Mouse (Mus musculus) embryonic facial prominence, embryonic 12.5 days (tissue): ENCODE results near the gene Foxp1. TPM values are rescaled to one million over a fixed set of nuclear protein-coding genes. Genes with fewer than 3 reads are reported as not detected.

Experiments
- ATAC-seq: fragments of 200-750 bp; cut with Nextera tagmentation; 2 replicates; pipeline ENCODE4 v1.8.0; 2017; ENCODE audit not compliant: insufficient number of reproducible peaks, insufficient read depth, low FRiP score, low TSS enrichment
- H3K27ac ChIP-seq: fragments of 300-500 bp; sonication (generic); 2 replicates; pipeline ENCODE4 v1.5.1; 2016; ENCODE audit warnings: mild to moderate bottlenecking
- H3K27me3 ChIP-seq: fragments of 300-500 bp; sonication (generic); 2 replicates; pipeline ENCODE4 v1.6.1; 2016; ENCODE audit warnings: mild to moderate bottlenecking, moderate library complexity
- H3K36me3 ChIP-seq: fragments of 300-500 bp; sonication (generic); 2 replicates; pipeline ENCODE4 v1.6.1; 2016; ENCODE audit warnings: mild to moderate bottlenecking
- H3K4me1 ChIP-seq: fragments of 300-500 bp; sonication (generic); 2 replicates; pipeline ENCODE4 v1.6.1; 2016
- H3K4me2 ChIP-seq: fragments of 300-500 bp; sonication (generic); replicated peaks from 2 replicates; pipeline ENCODE4 v1.6.1; 2016; ENCODE audit warnings: mild to moderate bottlenecking, moderate library complexity
- H3K4me3 ChIP-seq: fragments of 300-500 bp; sonication (generic); 2 replicates; pipeline ENCODE4 v1.5.1; 2016; ENCODE audit warnings: mild to moderate bottlenecking
- H3K9ac ChIP-seq: fragments of 300-500 bp; sonication (generic); 2 replicates; pipeline ENCODE4 v1.6.1; 2016; ENCODE audit warnings: mild to moderate bottlenecking, moderate library complexity
- H3K9me3 ChIP-seq: fragments of 300-500 bp; sonication (generic); 2 replicates; pipeline ENCODE4 v1.6.1; 2016; ENCODE audit warnings: mild to moderate bottlenecking, moderate library complexity
- WGBS: fragments of 180-500 bp; shearing (Covaris S2); methylation state at CpG from one replicate; pipeline ENCODE4 v1.1.7; 2016; 5-methylcytosine and 5-hydroxymethylcytosine counted together
- polyA plus RNA-seq: library from polyadenylated mRNA; unstranded; fragments of >200 nt; fragmentation: Nextera tagmentation; extraction: Ambion mirVana; gene quantifications from 2 replicates; pipeline ENCODE4 v1.2.1, GENCODE M21; 2016

The Foxp1 gene
- polyA plus RNA-seq, 1 experiment from 2014 or later: 132 TPM

- no peak overlapping the region for H3K27ac ChIP-seq
- no peak overlapping the region for H3K4me3 ChIP-seq
- peaks cover 8% of the 10 kb centered on the region; the same call in 1 of the 2 replicates for H3K4me1 ChIP-seq
- ATAC-seq: no peak
- no peaks in the 10 kb centered on the region for H3K36me3 ChIP-seq
- H3K27me3 ChIP-seq: no peaks in the 10 kb centered on the region
- WGBS: 66% methylated on average over 10 of the region's 10 CpGs
- H3K9me3 ChIP-seq: no peaks in the 10 kb centered on the region
- no peak overlapping the region for H3K9ac ChIP-seq
- H3K4me2 ChIP-seq: no peak overlapping the region
Observed at GRCm38 (mm10) chr6:99347836-99348235, 174.7 kb downstream of the Foxp1 start.

DNA sequence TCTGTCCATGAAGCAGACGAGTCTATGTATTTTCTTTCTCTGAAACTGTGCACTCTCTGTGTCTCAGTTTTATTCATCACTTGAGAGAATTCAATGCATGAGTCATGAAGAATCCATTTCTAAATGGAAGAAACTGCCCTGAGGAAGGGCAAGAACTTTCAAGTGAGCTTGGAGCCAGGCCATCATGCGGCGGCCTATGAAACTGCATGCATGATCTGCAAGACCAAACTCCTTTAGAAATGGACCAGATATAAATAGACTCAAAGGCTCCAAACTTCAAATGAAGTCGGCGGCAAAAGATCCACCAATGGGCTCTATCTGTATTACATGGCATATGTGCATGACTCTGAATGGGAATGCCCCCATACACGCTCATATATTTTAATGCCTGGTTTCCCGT is 177.6 kb downstream of the Foxp1 start:
- no peaks in the 10 kb centered on the region for H3K36me3 ChIP-seq
- no peak overlapping the region for H3K9ac ChIP-seq
- no peaks in the 10 kb centered on the region for H3K9me3 ChIP-seq
- 92% methylated on average over 7 of the region's 7 CpGs for WGBS
- no peak overlapping the region for H3K4me3 ChIP-seq
- H3K4me2 ChIP-seq: no peak overlapping the region
- no peaks in the 10 kb centered on the region for H3K27me3 ChIP-seq
- no peak for ATAC-seq
- H3K27ac ChIP-seq: no peak overlapping the region
- H3K4me1 ChIP-seq: 0 out of 2 replicates have a peak, but pooled peaks cover 2% of the 10 kb centered on the region

GRCm38 (mm10) chr6:99344357-99344756 is 178.2 kb downstream of the Foxp1 start:
- ATAC-seq: no peak
- 96% methylated on average over 3 of the region's 3 CpGs for WGBS
- peaks cover 5% of the 10 kb centered on the region; the same call in 1 of the 2 replicates for H3K4me1 ChIP-seq

GRCm38 (mm10) chr6:99343815-99344214 is 178.7 kb downstream of the Foxp1 start:
- no peaks in the 10 kb centered on the region for H3K27me3 ChIP-seq

More at GRCm38 (mm10) chr6:99344357-99344756, 178.2 kb downstream of the Foxp1 start:
- no peaks in the 10 kb centered on the region for H3K36me3 ChIP-seq
- H3K27me3 ChIP-seq: no peaks in the 10 kb centered on the region
- no peak overlapping the region for H3K27ac ChIP-seq
- no peak overlapping the region for H3K4me2 ChIP-seq
- H3K9ac ChIP-seq: no peak overlapping the region
- H3K4me3 ChIP-seq: no peak overlapping the region
- H3K9me3 ChIP-seq: no peaks in the 10 kb centered on the region

DNA sequence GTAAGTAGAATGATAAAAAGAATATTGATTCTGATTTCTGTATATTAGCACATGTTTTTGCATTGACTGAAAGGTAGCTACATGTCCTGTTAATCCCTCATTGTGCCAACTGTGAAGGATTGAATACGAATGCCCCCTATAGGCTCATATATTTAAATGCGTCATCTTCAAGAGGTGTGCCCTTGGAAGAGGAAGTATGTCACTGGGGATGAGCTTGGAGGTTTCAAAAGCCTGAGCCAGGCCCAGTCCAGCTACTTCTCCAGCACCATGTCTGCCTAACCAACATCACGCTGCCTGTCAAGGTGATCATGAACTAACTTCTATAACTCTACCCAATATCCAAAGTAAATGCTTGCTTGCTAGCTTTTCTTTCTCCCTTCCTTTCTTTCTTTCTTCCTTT is 180.1 kb downstream of the Foxp1 start:
- Histone ChIP-seq H3K27ac (no peak overlapping the region), H3K27me3 (no peaks in the 10 kb centered on the region), H3K36me3 (no peaks in the 10 kb centered on the region), H3K4me1 (peaks cover 17% of the 10 kb centered on the region), H3K9me3 (no peaks in the 10 kb centered on the region), H3K9ac (no peak overlapping the region), H3K4me2 (no peak overlapping the region), H3K4me3 (no peak overlapping the region)
- WGBS: 90% methylated on average over 3 of the region's 3 CpGs
- no peak for ATAC-seq

More at GRCm38 (mm10) chr6:99343815-99344214, 178.7 kb downstream of the Foxp1 start:
- 93% methylated on average over 3 of the region's 3 CpGs for WGBS
- Histone ChIP-seq H3K36me3 (no peaks in the 10 kb centered on the region), H3K27ac (no peak overlapping the region), H3K9ac (no peak overlapping the region), H3K4me2 (no peak overlapping the region), H3K4me3 (no peak overlapping the region), H3K9me3 (no peaks in the 10 kb centered on the region), H3K4me1 (peaks cover 9% of the 10 kb centered on the region; the same call in 1 of the 2 replicates)
- no peak for ATAC-seq

DNA sequence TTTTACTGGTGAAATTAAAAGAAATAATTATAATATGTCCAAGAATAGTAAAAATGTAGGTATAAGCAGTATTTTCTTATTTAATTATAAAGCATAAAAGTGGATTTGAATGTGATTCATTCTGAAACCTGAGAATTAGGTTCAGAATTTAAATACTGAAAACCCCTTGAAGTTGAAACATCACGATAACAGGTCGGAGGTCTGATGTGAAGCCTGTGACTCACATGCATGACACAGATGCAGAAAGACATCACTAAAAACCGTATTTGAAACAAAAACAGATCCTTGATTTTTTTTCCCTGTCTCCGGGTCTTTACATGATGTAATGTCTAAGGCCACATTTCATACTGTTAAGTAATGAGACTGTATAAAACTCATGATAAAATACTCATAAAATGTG is 181.6 kb downstream of the Foxp1 start:
- Histone ChIP-seq H3K4me1 (peaks cover 17% of the 10 kb centered on the region), H3K27me3 (no peaks in the 10 kb centered on the region), H3K9ac (no peak overlapping the region), H3K9me3 (no peaks in the 10 kb centered on the region), H3K4me3 (no peak overlapping the region), H3K27ac (no peak overlapping the region), H3K4me2 (no peak overlapping the region), H3K36me3 (no peaks in the 10 kb centered on the region)
- ATAC-seq: no peak
- WGBS: 59% methylated on average over 4 of the region's 4 CpGs

DNA sequence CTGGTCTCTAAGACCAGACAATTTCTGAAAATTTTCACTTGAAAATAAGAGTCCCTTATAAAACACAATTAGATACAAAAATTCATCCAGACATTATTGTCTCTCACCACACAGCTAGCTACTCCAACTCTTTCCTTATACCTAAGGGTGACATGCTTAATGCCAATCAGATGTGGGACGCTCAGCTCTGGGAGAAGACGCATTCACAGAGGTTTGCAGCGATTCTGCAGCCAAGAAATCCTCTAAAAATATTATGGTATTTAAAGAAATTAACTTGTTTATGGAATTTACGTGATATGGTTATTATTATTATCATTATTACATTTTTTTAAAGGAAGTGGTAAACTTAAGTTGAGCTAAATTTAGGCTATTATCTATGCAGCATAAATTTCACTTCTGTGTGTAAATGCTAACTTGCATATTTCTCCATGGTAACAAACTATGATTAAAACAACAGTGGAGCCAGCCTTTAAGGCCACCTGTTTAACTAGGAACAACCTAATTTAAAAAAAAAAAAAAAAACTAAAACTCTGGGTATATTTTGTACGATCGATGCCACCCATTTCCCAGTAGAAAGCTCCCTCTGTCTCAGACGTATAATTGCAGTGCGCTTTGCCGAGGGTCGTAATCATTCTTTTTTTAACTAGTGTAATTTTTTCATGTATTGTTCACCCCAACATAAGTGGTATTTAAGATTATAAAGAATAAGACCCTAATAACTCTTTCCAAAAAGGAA is 182.4 kb downstream of the Foxp1 start:
- WGBS: 55% methylated on average over 10 of the region's 10 CpGs

GRCm38 (mm10) chr6:99339343-99339620 is 183.2 kb downstream of the Foxp1 start:
- H3K36me3 ChIP-seq: no peaks in the 10 kb centered on the region
- no peaks in the 10 kb centered on the region for H3K9me3 ChIP-seq
- H3K4me3 ChIP-seq: no peak overlapping the region
- H3K4me2 ChIP-seq: no peak overlapping the region
- H3K9ac ChIP-seq: no peak overlapping the region
- 57% methylated on average over 5 of the region's 5 CpGs for WGBS
- no peaks in the 10 kb centered on the region for H3K27me3 ChIP-seq
- no peak overlapping the region for H3K27ac ChIP-seq
- ATAC-seq: no peak
- H3K4me1 ChIP-seq: peaks cover 17% of the 10 kb centered on the region

More for the DNA sequence above, 182.4 kb downstream of the Foxp1 start:
- H3K9ac ChIP-seq: no peak overlapping the region
- H3K4me1 ChIP-seq: peaks cover 17% of the 10 kb centered on the region
- no peak overlapping the region for H3K4me2 ChIP-seq
- no peak for ATAC-seq
- H3K27me3 ChIP-seq: no peaks in the 10 kb centered on the region
- H3K4me3 ChIP-seq: no peak overlapping the region
- H3K9me3 ChIP-seq: no peaks in the 10 kb centered on the region
- no peak overlapping the region for H3K27ac ChIP-seq
- H3K36me3 ChIP-seq: no peaks in the 10 kb centered on the region

DNA sequence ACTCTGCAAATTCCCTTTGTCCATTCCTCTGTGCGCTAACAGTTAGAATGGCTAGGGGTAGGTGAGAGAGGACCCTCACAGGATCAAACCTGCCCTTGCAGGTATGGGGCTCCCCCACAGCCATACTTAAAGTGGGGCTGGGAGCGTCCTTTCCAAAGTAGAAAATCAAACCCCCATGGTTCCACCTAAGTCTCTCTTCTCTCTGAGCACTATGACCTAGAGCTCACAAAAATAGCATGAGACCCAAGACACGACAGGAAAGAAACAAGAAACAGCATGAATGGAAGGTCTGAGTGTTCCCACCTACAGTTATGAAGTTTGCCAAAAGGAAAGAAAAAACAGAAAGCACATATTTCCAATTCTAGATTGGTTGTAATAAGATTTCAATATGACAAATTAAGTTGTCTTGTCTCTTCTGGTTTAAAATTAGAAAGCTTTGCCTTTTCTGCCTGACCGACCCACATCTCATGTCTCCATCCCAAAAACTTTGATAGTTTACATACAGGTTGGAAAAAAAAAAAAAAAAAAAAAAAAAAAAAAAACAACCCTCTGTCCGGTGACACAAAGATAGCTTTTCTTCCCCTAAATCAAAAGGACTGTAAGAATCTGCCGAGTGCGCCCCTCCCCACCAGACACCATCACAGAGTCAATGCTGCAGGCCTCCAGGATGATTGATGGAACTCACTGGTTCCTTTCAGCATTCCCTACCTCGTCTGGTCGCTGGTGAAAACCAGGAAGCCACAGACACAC is 183.8 kb downstream of the Foxp1 start:
- Histone ChIP-seq H3K27ac (no peak overlapping the region), H3K27me3 (no peaks in the 10 kb centered on the region), H3K4me1 (peaks cover 17% of the 10 kb centered on the region), H3K4me2 (no peak overlapping the region), H3K9me3 (no peaks in the 10 kb centered on the region), H3K36me3 (no peaks in the 10 kb centered on the region), H3K9ac (no peak overlapping the region), H3K4me3 (no peak overlapping the region)
- ATAC-seq: no peak
- 62% methylated on average over 9 of the region's 9 CpGs for WGBS

DNA sequence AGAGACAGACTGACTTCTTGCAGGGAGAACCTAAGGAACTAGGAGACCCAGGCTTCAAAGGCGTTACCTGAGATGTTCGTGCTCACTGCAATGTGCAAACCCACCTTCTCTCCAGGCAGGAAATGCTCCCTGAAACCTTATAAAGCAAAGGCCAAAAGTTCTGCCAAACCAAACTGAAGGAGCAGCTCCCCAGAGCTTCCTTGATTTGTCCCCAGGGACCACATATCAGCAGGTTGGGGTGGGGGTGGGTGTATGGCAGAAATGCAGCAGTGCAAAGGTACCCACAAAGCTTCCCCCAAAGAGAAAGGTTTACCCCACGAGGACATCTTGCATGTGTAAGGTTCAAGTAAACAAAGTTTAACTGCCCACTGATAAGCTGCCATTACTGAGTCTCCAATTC is 184.3 kb downstream of the Foxp1 start:
- 49% methylated on average over 3 of the region's 3 CpGs for WGBS
- no peak overlapping the region; the same call in 1 of the 2 replicates for H3K27ac ChIP-seq

GRCm38 (mm10) chr6:99337575-99337974 is 184.9 kb downstream of the Foxp1 start:
- no peaks in the 10 kb centered on the region for H3K9me3 ChIP-seq
- H3K27me3 ChIP-seq: no peaks in the 10 kb centered on the region
- no peak overlapping the region for H3K4me3 ChIP-seq
- 55% methylated on average over 6 of the region's 6 CpGs for WGBS
- H3K36me3 ChIP-seq: no peaks in the 10 kb centered on the region
- no peak for ATAC-seq
- H3K4me2 ChIP-seq: no peak overlapping the region
- H3K27ac ChIP-seq: no peak overlapping the region
- H3K9ac ChIP-seq: no peak overlapping the region
- peaks cover 17% of the 10 kb centered on the region for H3K4me1 ChIP-seq

More for the DNA sequence above, 184.3 kb downstream of the Foxp1 start:
- H3K4me2 ChIP-seq: no peak overlapping the region
- no peaks in the 10 kb centered on the region for H3K27me3 ChIP-seq
- no peaks in the 10 kb centered on the region for H3K9me3 ChIP-seq
- H3K4me1 ChIP-seq: peaks cover 17% of the 10 kb centered on the region
- H3K36me3 ChIP-seq: no peaks in the 10 kb centered on the region
- H3K4me3 ChIP-seq: no peak overlapping the region
- H3K9ac ChIP-seq: no peak overlapping the region
- no peak for ATAC-seq

- no peaks in the 10 kb centered on the region for H3K27me3 ChIP-seq
- H3K4me2 ChIP-seq: no peak overlapping the region
- 65% methylated on average over 5 of the region's 5 CpGs for WGBS
- no peaks in the 10 kb centered on the region for H3K9me3 ChIP-seq
- no peaks in the 10 kb centered on the region for H3K36me3 ChIP-seq
- H3K4me3 ChIP-seq: no peak overlapping the region
- H3K9ac ChIP-seq: no peak overlapping the region
- no peak overlapping the region for H3K27ac ChIP-seq
- H3K4me1 ChIP-seq: peaks cover 17% of the 10 kb centered on the region
- no peak for ATAC-seq
Observed at GRCm38 (mm10) chr6:99336191-99336590, 186.3 kb downstream of the Foxp1 start.
